Mouse (Mus musculus) thymus, adult 2 months (tissue): ENCODE data around the gene Btf3.

Source experiments
- CTCF ChIP-seq: fragments of 200-500 bp; IDR thresholded peaks from 2 replicates; pipeline ENCODE4 v1.5.1; 2012; ENCODE audit warnings: mild to moderate bottlenecking, control low read depth, low read length, moderate library complexity, borderline replicate concordance; ENCODE audit not compliant: control insufficient read depth, poor library complexity, insufficient read depth; ENCODE audit errors: extremely low read depth
- POLR2A ChIP-seq: fragments of 200-500 bp; IDR thresholded peaks from 2 replicates; pipeline ENCODE4 v1.6.1; 2012; ENCODE audit warnings: mild to moderate bottlenecking, low read length, control low read depth, moderate library complexity; ENCODE audit not compliant: control insufficient read depth, poor library complexity, insufficient read depth; ENCODE audit errors: extremely low read depth

DNA sequence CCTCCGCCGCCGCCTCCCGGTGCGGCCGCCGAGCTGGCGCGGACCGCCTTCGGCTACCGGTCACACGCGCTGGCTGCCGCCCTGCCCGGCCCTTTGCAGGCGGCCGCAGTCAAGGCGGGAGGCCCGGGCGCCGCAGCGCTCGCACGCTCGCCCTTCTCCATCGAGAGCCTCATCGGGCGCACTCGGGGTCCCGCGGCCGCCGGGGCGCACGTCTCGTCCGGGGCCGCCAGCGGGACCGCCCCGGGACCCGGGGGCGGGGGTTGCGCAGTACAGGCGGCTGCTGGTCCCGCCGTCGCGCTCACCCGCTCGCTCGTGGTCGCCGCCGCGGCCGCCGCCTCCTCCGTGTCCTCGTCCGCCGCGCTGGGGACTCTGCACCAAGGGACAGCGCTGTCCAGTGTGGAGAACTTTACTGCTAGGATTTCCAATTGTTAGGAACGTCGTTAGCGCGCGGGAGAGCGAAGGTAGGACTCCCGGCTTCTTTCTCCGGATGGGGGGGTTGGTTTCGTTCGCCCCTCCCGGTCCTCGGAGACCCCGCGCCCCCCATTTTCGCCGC, 38.8 kb upstream of the Btf3 start:
- TF ChIP-seq CTCF: no peak
- TF ChIP-seq POLR2A: no peak
